Mouse (Mus musculus): Measurements from ENCODE around the gene Col5a3. TPM values are rescaled to one million over a fixed set of nuclear protein-coding genes. Genes with fewer than 3 reads are reported as not detected.

Col5a3 gene
- polyA plus RNA-seq, 1 experiment from 2014 or later: 0.62 TPM

GRCm38 (mm10) chr9:20726134-20726858, 88.6 kb downstream of the Col5a3 start:
- ATAC-seq (ENCODE audit: low FRiP score, low read depth): no peak
- Histone ChIP-seq H3K9ac (peak overlapping the region; percentile 62), H3K4me3 (peak overlapping the region; percentile 49), H3K27ac (no peak overlapping the region), H3K27me3 (peaks cover 78% of the 10 kb centered on the region), H3K9me3 (no peaks in the 10 kb centered on the region), H3K36me3 (no peaks in the 10 kb centered on the region), H3K4me2 (replicated peaks) (peak overlapping the region; percentile 96), H3K4me1 (peaks cover 17% of the 10 kb centered on the region)
- 2% methylated on average over 42 of the region's 42 CpGs for WGBS

GRCm38 (mm10) chr9:20721582-20721981, 93.3 kb downstream of the Col5a3 start:
- Histone ChIP-seq H3K4me3 (no peak overlapping the region), H3K4me2 (replicated peaks) (no peak overlapping the region), H3K4me1 (peaks cover 6% of the 10 kb centered on the region), H3K27me3 (peaks cover 35% of the 10 kb centered on the region), H3K9me3 (no peaks in the 10 kb centered on the region), H3K36me3 (no peaks in the 10 kb centered on the region), H3K9ac (no peak overlapping the region), H3K27ac (no peak overlapping the region)
- no peak for ATAC-seq (ENCODE audit: low FRiP score, low read depth)
- 32% methylated on average over 2 of the region's 2 CpGs for WGBS

Other genes with a start within 250 kb of the Col5a3 start
- 25.2 and 28.3 TPM in 2 replicates for gene Zfp846, start 233.8 kb downstream of the Col5a3 start, polyA plus RNA-seq (2015; fragmentation: Nextera tagmentation; extraction: Ambion mirVana)
- gene Ubl5, start 172.2 kb downstream of the Col5a3 start, polyA plus RNA-seq (2015; fragmentation: Nextera tagmentation; extraction: Ambion mirVana): 375 and 411 TPM in 2 replicates
- gene Fbxl12, start 170.3 kb downstream of the Col5a3 start, polyA plus RNA-seq (2015; fragmentation: Nextera tagmentation; extraction: Ambion mirVana): 21.3 and 21.5 TPM in 2 replicates
- 49.9 and 50.5 TPM in 2 replicates for gene Pin1, start 163.0 kb downstream of the Col5a3 start, polyA plus RNA-seq (2015; fragmentation: Nextera tagmentation; extraction: Ambion mirVana)
- gene Olfm2, start 68.7 kb downstream of the Col5a3 start, polyA plus RNA-seq (2015; fragmentation: Nextera tagmentation; extraction: Ambion mirVana): 4.9 and 5.7 TPM in 2 replicates
- gene Rdh8, start 3.4 kb upstream of the Col5a3 start, polyA plus RNA-seq (2015; fragmentation: Nextera tagmentation; extraction: Ambion mirVana): not detected in 2 replicates
- 4.6 and 5.6 TPM in 2 replicates for gene A230050P20Rik, start 53.6 kb upstream of the Col5a3 start, polyA plus RNA-seq (2015; fragmentation: Nextera tagmentation; extraction: Ambion mirVana)
- 2.9 and 3.3 TPM in 2 replicates for gene Angptl6, start 64.7 kb upstream of the Col5a3 start, polyA plus RNA-seq (2015; fragmentation: Nextera tagmentation; extraction: Ambion mirVana)
- gene Ppan, start 73.1 kb upstream of the Col5a3 start, polyA plus RNA-seq (2015; fragmentation: Nextera tagmentation; extraction: Ambion mirVana): 85.9 and 91.3 TPM in 2 replicates
- 329 and 337 TPM in 2 replicates for gene Eif3g, start 83.6 kb upstream of the Col5a3 start, polyA plus RNA-seq (2015; fragmentation: Nextera tagmentation; extraction: Ambion mirVana)
- 97.6 and 104 TPM in 2 replicates for gene Dnmt1, start 144.8 kb upstream of the Col5a3 start, polyA plus RNA-seq (2015; fragmentation: Nextera tagmentation; extraction: Ambion mirVana)
- 60.3 and 66.9 TPM in 2 replicates for gene S1pr2, start 161.7 kb upstream of the Col5a3 start, polyA plus RNA-seq (2015; fragmentation: Nextera tagmentation; extraction: Ambion mirVana)
- gene Mrpl4, start 187.7 kb upstream of the Col5a3 start, polyA plus RNA-seq (2015; fragmentation: Nextera tagmentation; extraction: Ambion mirVana): 131 and 133 TPM in 2 replicates
- 12.3 and 13.9 TPM in 2 replicates for gene Icam1, start 200.9 kb upstream of the Col5a3 start, polyA plus RNA-seq (2015; fragmentation: Nextera tagmentation; extraction: Ambion mirVana)
- 0.62 and 2.2 TPM in 2 replicates for gene Icam4, start 214.3 kb upstream of the Col5a3 start, polyA plus RNA-seq (2015; fragmentation: Nextera tagmentation; extraction: Ambion mirVana)
- gene Icam5, start 217.0 kb upstream of the Col5a3 start, polyA plus RNA-seq (2015; fragmentation: Nextera tagmentation; extraction: Ambion mirVana): 0.05 and 0.08 TPM in 2 replicates